Mouse (Mus musculus) ES-Bruce4 (cell line): ENCODE results near the gene Cmtm2a.

Experiments used
- CTCF ChIP-seq: IDR thresholded peaks from one replicate; pipeline ENCODE4 v1.8.1; 2011; ENCODE audit warnings: low read depth, low read length
- EP300 ChIP-seq: IDR thresholded peaks from 2 replicates; pipeline ENCODE4 v1.6.1; 2011; ENCODE audit warnings: low read depth, low read length; ENCODE audit not compliant: insufficient read depth
- POLR2A ChIP-seq: IDR thresholded peaks from one replicate; pipeline ENCODE4 v1.8.1; 2011; ENCODE audit warnings: low read length; ENCODE audit not compliant: insufficient read depth

- TF ChIP-seq POLR2A, result no peak
- no peak for TF ChIP-seq EP300
- no peak for TF ChIP-seq CTCF
Measured at GRCm38 (mm10) chr8:104342426-104342825, 49.4 kb upstream of the Cmtm2a start.
